Mouse (Mus musculus): ENCODE data around the gene Axin2.

GRCm38 (mm10) chr11:108910903-108911302 lies 9.2 kb upstream of the Axin2 start:
- TF ChIP-seq EP300 (IDR thresholded peaks at IDR 0.05; ENCODE audit: low read depth) (no peak), CTCF (IDR thresholded peaks at IDR 0.05; ENCODE audit: low read depth) (no peak)

Data from liver, postnatal 0 days (tissue).